Mouse (Mus musculus): ENCODE results near the gene 4931406P16Rik. TPM values are rescaled to one million over a fixed set of nuclear protein-coding genes. Genes with fewer than 3 reads are reported as not detected.

The 4931406P16Rik gene
- polyA plus RNA-seq, 1 experiment from 2014 or later = 28.2 TPM

DNA sequence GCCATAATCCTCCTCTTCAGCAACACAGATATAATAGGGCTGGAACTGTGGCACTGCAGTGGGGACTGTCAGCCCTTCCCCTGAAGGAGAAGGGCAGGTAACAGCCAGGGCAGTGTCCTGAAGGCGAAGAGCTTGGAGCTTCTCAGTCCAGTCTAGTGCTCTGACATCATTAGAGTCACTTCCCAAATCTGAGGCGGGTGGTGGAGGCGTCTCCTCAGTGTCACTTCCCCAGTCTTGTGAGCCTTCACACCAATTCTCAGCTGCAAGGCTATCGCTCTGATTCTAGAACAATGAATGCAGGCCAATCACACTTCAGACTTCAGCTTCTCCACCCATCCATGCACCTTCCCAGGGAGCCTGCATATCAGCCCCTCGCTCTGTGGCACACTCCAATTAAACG, 120.5 kb downstream of the 4931406P16Rik start:
- no peaks in the 10 kb centered on the region for H3K27me3 ChIP-seq (replicated peaks; ENCODE audit: control insufficient read depth, insufficient read depth, low read length)
- H3K9me3 ChIP-seq (ENCODE audit: control insufficient read depth, low read length) = no peaks in the 10 kb centered on the region
- H3K4me2 ChIP-seq (ENCODE audit: low read length) = no peak overlapping the region
- no peak overlapping the region for H3K4me3 ChIP-seq (replicated peaks; ENCODE audit: low read length)
- H3K27ac ChIP-seq (ENCODE audit: low read length) = no peak overlapping the region
- no peak overlapping the region for H3K9ac ChIP-seq (replicated peaks; ENCODE audit: low read depth, low read length)
- ATAC-seq = no peak
- WGBS = 93% methylated on average over 6 of the region's 6 CpGs
- H3K4me1 ChIP-seq (replicated peaks; ENCODE audit: control insufficient read depth, insufficient read depth, low read length) = peaks cover 8% of the 10 kb centered on the region
- peaks cover 18% of the 10 kb centered on the region for H3K36me3 ChIP-seq (ENCODE audit: control insufficient read depth, insufficient read depth)

DNA sequence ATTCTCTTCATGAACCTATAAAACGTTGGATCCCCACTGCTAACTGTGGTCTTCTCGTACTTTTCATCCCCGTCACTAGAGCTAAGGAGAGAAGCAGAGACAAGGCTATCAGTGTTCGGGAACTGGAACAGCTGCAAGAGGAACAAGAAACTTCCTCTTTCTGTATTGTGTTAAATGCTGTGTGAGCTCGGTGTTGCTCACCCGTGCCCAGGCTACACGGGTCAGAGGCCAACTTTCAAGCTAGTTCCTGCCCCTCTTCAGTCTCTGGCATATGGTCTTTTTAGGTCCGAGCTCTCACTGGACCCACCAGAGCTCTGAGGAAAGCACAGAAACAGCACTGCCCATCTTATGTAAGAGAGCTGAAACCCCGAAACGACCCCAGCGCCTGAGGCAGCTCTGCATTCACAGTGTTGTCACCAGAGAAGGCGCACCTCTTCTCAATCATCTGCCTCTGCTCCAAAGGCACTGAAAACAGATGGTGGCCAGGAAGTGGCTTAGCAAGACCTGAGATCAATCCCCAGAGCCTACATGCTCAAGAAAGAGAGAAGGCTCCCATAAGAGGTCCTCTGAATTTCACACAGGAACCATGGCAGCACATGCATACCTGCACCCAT, 123.9 kb downstream of the 4931406P16Rik start:
- no peak overlapping the region for H3K4me3 ChIP-seq (replicated peaks; ENCODE audit: low read length)
- H3K27me3 ChIP-seq (replicated peaks; ENCODE audit: control insufficient read depth, insufficient read depth, low read length) = no peaks in the 10 kb centered on the region
- H3K9ac ChIP-seq (replicated peaks; ENCODE audit: low read depth, low read length) = no peak overlapping the region
- no peaks in the 10 kb centered on the region for H3K9me3 ChIP-seq (ENCODE audit: control insufficient read depth, low read length)
- peaks cover 26% of the 10 kb centered on the region for H3K36me3 ChIP-seq (ENCODE audit: control insufficient read depth, insufficient read depth)
- no peak overlapping the region for H3K27ac ChIP-seq (ENCODE audit: low read length)
- 93% methylated on average over 12 of the region's 12 CpGs for WGBS
- no peaks in the 10 kb centered on the region for H3K4me1 ChIP-seq (replicated peaks; ENCODE audit: control insufficient read depth, insufficient read depth, low read length)
- no peak for ATAC-seq
- H3K4me2 ChIP-seq (ENCODE audit: low read length) = no peak overlapping the region

Other genes with a start within 250 kb of the 4931406P16Rik start
- gene Scgb1b30, start 218.1 kb downstream of the 4931406P16Rik start, polyA plus RNA-seq (2015; fragmentation: Nextera tagmentation; extraction: Ambion mirVana) = not detected in 2 replicates
- gene Wtip, start 180.3 kb downstream of the 4931406P16Rik start, polyA plus RNA-seq (2015; fragmentation: Nextera tagmentation; extraction: Ambion mirVana) = 2.1 and 4.5 TPM in 2 replicates
- 197 and 220 TPM in 2 replicates for gene Uba2, start 144.0 kb downstream of the 4931406P16Rik start, polyA plus RNA-seq (2015; fragmentation: Nextera tagmentation; extraction: Ambion mirVana)
- 71.2 and 92.6 TPM in 2 replicates for gene Pdcd2l, start 116.9 kb downstream of the 4931406P16Rik start, polyA plus RNA-seq (2015; fragmentation: Nextera tagmentation; extraction: Ambion mirVana)
- gene Gpi1, start 83.2 kb downstream of the 4931406P16Rik start, polyA plus RNA-seq (2015; fragmentation: Nextera tagmentation; extraction: Ambion mirVana) = 175 and 213 TPM in 2 replicates
- gene Gm6096, start 62.5 kb downstream of the 4931406P16Rik start, polyA plus RNA-seq (2015; fragmentation: Nextera tagmentation; extraction: Ambion mirVana) = 0.73 TPM in 1 of 2 replicates, not detected in the other
- 71.0 and 76.3 TPM in 2 replicates for gene Lsm14a, start 79.8 kb upstream of the 4931406P16Rik start, polyA plus RNA-seq (2015; fragmentation: Nextera tagmentation; extraction: Ambion mirVana)